Mouse (Mus musculus) macrophage (primary cell): ENCODE measurements around the gene Stard13. TPM values are rescaled to one million over a fixed set of nuclear protein-coding genes. Genes with fewer than 3 reads are reported as not detected.

ENCODE experiments used
- H3K27ac ChIP-seq: fragments of 350-480 bp; formaldehyde crosslinking; 2 replicates; pipeline ENCODE4 v1.9.0; 2021
- H3K36me3 ChIP-seq: fragments of 350-480 bp; formaldehyde crosslinking; 2 replicates; pipeline ENCODE4 v1.9.0; 2021; ENCODE audit errors: inconsistent target
- H3K4me3 ChIP-seq: fragments of 350-480 bp; formaldehyde crosslinking; 2 replicates; pipeline ENCODE4 v1.9.0; 2021; ENCODE audit errors: inconsistent target
- H3K79me2 ChIP-seq: fragments of 350-480 bp; formaldehyde crosslinking; 2 replicates; pipeline ENCODE4 v1.9.0; 2021; ENCODE audit errors: inconsistent target
- WGBS: methylation state at CpG from one replicate; pipeline ENCODE4 v1.1.7; 2026; ENCODE audit warnings: inconsistent platforms; ENCODE audit not compliant: missing documents; 5-methylcytosine and 5-hydroxymethylcytosine counted together
- polyA plus RNA-seq: library from polyadenylated mRNA; stranded (reverse); fragments of 250-400 nt; gene quantifications from 3 replicates; pipeline ENCODE4 v1.2.4, GENCODE M21; 2018; ENCODE audit warnings: inconsistent platforms

Stard13 gene
- polyA plus RNA-seq, 1 experiment from 2014 or later: 0.04 TPM

GRCm38 (mm10) chr5:151154030-151154429, 79.6 kb downstream of the Stard13 start:
- Histone ChIP-seq H3K4me3 (no peak overlapping the region), H3K36me3 (no peaks in the 10 kb centered on the region), H3K79me2 (no peaks in the 10 kb centered on the region), H3K27ac (no peak overlapping the region)
- 90% methylated on average over 4 of the region's 4 CpGs for WGBS

DNA sequence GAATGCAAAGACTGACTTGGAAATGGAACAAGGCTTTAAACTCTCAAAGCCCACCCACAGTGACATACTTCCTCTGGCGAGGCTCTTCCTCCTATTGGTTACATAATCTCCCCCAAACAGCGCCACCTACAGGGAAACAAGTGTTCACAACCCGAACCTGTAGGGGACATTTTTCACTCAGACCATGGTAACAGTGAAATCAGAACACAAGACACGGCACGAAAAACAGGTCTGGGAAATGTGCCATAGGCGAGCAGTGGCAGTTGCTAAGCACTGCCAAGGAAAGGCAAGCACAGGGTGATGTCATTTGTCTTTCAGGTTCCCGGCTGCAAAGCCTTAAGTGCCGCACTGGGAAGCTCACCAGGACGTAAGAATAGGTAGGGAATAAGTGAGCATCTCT, 82.1 kb downstream of the Stard13 start:
- Histone ChIP-seq H3K79me2 (no peaks in the 10 kb centered on the region), H3K27ac (no peak overlapping the region), H3K36me3 (no peaks in the 10 kb centered on the region), H3K4me3 (no peak overlapping the region)
- WGBS: 94% methylated on average over 9 of the region's 9 CpGs

DNA sequence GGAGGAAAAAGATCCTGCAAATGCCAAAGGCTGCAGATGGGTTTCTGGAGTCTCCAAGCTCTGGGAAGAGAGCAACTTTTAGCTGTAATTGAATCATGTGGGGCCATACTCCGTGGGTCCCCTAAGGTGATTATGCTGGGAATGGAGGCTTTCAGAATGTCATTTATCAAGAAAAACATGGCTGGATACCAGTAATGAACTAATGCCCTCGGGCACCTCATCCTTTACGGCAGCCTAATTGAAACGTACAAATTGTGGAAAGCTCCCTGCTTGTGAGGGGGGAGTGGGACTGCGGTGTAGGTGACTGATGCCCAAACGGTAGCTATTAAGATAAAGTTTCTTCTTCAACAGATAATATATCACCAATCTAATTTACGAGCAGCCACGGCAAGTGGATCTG, 84.1 kb downstream of the Stard13 start:
- Histone ChIP-seq H3K36me3 (no peaks in the 10 kb centered on the region), H3K27ac (no peak overlapping the region), H3K4me3 (no peak overlapping the region), H3K79me2 (no peaks in the 10 kb centered on the region)
- 88% methylated on average over 8 of the region's 8 CpGs for WGBS

DNA sequence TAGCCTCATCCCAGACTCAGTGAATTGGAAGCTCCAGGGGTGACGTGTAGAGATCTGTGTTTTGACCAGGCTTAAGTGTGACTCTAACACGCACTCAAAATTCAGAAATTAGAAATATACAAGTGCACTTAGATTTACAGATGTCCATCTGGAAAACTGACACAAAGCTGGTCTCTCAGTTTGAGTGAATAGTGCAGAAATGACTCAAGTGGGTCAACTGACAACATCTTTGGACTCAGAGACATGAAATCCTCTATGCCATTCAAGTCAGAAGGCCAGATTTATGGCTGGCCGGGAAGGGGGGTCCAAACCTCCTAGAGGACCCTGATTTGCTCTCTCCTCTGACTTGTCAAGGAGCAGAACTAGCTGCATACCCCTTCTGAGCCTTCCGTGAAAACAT, 85.6 kb downstream of the Stard13 start:
- no peaks in the 10 kb centered on the region for H3K36me3 ChIP-seq
- no peak overlapping the region for H3K4me3 ChIP-seq
- 94% methylated on average over 4 of the region's 4 CpGs for WGBS
- no peaks in the 10 kb centered on the region for H3K79me2 ChIP-seq
- no peak overlapping the region for H3K27ac ChIP-seq

GRCm38 (mm10) chr5:151145807-151146206, 87.8 kb downstream of the Stard13 start:
- 90% methylated on average over 5 of the region's 5 CpGs for WGBS
- H3K79me2 ChIP-seq: no peaks in the 10 kb centered on the region
- no peaks in the 10 kb centered on the region for H3K36me3 ChIP-seq
- H3K27ac ChIP-seq: no peak overlapping the region
- H3K4me3 ChIP-seq: no peak overlapping the region

GRCm38 (mm10) chr5:151143955-151144354, 89.7 kb downstream of the Stard13 start:
- Histone ChIP-seq H3K4me3 (no peak overlapping the region), H3K27ac (no peak overlapping the region)
- WGBS: 95% methylated on average over 5 of the region's 5 CpGs

GRCm38 (mm10) chr5:151142671-151143601, 90.7 kb downstream of the Stard13 start:
- Histone ChIP-seq H3K79me2 (no peaks in the 10 kb centered on the region), H3K36me3 (no peaks in the 10 kb centered on the region), H3K27ac (no peak overlapping the region), H3K4me3 (no peak overlapping the region)
- 79% methylated on average over 11 of the region's 11 CpGs for whole genome bisulfite sequencing

More at GRCm38 (mm10) chr5:151143955-151144354, 89.7 kb downstream of the Stard13 start:
- Histone ChIP-seq H3K79me2 (no peaks in the 10 kb centered on the region), H3K36me3 (no peaks in the 10 kb centered on the region)

- Histone ChIP-seq H3K36me3 (no peaks in the 10 kb centered on the region), H3K27ac (no peak overlapping the region), H3K4me3 (no peak overlapping the region), H3K79me2 (no peaks in the 10 kb centered on the region)
- 49% methylated on average over 5 of the region's 5 CpGs for WGBS
Observed at GRCm38 (mm10) chr5:151142241-151142640, 91.4 kb downstream of the Stard13 start.

GRCm38 (mm10) chr5:151137901-151138300, 95.7 kb downstream of the Stard13 start:
- 79% methylated on average over 5 of the region's 5 CpGs for WGBS
- no peaks in the 10 kb centered on the region for H3K36me3 ChIP-seq
- H3K79me2 ChIP-seq: no peaks in the 10 kb centered on the region
- H3K4me3 ChIP-seq: no peak overlapping the region
- no peak overlapping the region for H3K27ac ChIP-seq

DNA sequence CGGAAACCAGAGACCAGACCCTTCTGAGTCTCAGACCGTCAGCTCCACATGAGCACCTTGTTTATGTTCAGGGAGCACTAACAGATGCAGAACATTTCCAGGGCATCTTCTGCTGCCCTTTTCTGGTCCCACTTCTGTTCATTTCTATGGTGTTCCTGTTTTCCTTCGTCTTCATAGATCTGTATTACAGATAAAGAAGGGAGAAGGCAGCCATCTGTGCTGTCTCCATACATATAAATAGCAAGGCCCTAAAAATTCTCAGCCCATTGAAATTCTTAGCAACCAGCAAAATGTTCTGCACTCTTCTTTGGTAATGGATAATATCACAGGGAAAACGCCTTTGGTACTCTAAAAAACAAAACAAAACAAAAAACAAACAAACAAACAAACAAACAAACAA, 96.3 kb downstream of the Stard13 start:
- no peak overlapping the region for H3K4me3 ChIP-seq
- no peaks in the 10 kb centered on the region for H3K36me3 ChIP-seq
- no peak overlapping the region for H3K27ac ChIP-seq
- no peaks in the 10 kb centered on the region for H3K79me2 ChIP-seq
- WGBS: 76% methylated on average over 4 of the region's 4 CpGs

DNA sequence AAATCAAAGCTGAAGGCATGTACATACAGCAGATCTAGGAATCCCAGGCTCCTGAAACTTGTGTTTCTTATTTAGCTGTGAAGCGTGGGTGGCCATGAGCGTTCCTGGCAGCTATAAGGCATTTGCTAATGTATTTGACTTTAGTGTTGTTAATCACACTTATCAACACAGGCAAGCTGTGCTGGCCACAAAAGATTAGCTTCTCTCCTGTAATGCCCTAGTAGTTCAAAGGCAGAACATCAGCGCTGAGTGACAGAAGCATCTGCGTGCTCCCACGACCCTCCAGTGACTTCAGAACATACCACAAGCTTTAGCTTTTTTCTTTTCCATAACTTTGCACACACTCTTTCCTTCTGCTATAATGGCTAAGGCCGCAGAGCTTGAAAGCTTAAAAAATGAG, 97.7 kb downstream of the Stard13 start:
- no peaks in the 10 kb centered on the region for H3K36me3 ChIP-seq
- no peaks in the 10 kb centered on the region for H3K79me2 ChIP-seq
- 90% methylated on average over 6 of the region's 6 CpGs for WGBS
- no peak overlapping the region for H3K27ac ChIP-seq
- no peak overlapping the region for H3K4me3 ChIP-seq

GRCm38 (mm10) chr5:151135078-151135826, 98.4 kb downstream of the Stard13 start:
- 97% methylated on average over 8 of the region's 8 CpGs for WGBS
- no peak overlapping the region for H3K4me3 ChIP-seq
- no peak overlapping the region for H3K27ac ChIP-seq
- H3K79me2 ChIP-seq: no peaks in the 10 kb centered on the region
- no peaks in the 10 kb centered on the region for H3K36me3 ChIP-seq

DNA sequence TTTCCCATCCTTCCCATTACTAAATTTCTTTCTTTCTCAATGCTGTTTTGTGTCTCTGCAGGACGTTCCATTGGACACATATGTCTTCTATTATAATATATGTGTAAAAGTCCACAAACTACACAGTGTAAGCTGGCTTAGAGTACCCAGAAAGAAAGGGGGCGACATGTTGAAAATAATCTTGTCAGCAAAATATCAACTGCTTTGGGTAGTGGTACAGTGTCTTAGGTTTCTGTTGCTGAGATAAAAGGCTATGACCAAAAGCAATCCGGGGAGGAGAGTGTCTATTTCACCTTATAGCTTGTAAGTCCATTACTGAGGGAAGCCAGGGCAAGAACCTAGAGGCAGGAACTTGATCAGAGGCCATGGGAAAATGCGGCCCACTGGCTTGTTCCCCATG, 99.4 kb downstream of the Stard13 start:
- H3K27ac ChIP-seq: no peak overlapping the region
- no peaks in the 10 kb centered on the region for H3K79me2 ChIP-seq
- WGBS: 89% methylated on average over 4 of the region's 4 CpGs
- H3K36me3 ChIP-seq: no peaks in the 10 kb centered on the region
- H3K4me3 ChIP-seq: no peak overlapping the region

DNA sequence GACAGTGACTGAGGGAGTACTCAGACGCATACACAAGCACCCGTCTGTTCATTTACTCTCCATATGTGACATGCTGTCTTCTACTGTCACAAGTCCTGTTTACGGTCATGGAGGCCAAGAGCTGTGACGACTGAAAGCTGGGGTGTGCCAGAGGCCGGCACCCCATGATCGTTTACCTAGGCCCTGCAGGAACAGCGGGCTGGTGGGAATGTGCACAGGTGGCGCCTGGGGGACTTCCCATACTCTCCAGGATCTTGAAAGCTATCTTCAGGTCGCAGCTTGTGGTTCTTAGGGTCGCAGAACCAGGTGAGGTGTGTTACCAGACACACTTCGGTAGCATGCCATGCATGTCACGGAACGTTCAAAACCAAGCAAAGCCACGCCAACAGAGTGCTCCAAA, 99.9 kb downstream of the Stard13 start:
- Histone ChIP-seq H3K36me3 (no peaks in the 10 kb centered on the region), H3K4me3 (no peak overlapping the region), H3K27ac (no peak overlapping the region), H3K79me2 (no peaks in the 10 kb centered on the region)
- WGBS: 92% methylated on average over 14 of the region's 14 CpGs

- Histone ChIP-seq H3K4me3 (no peak overlapping the region), H3K36me3 (no peaks in the 10 kb centered on the region), H3K27ac (no peak overlapping the region), H3K79me2 (no peaks in the 10 kb centered on the region)
- 27% methylated on average over 2 of the region's 2 CpGs for WGBS
Observed at GRCm38 (mm10) chr5:151129762-151130161, 103.9 kb downstream of the Stard13 start.
